Mouse (Mus musculus) cerebellum, adult 18-20 months (tissue): ENCODE measurements around the gene Zfp992.
"Not testable (repeated sequence)": the region's sequence is repeated elsewhere in the genome, so short reads cannot be mapped to it uniquely, and the experiment has no call there.

Source experiments
- DNase-seq, 2 experiments: peaks; one replicate each; pipeline ENCODE4 v3.0.0; 2021

Zfp992 gene

GRCm38 (mm10) chr4:146448950-146449349, at the start of gene Zfp992:
Zfp992 (plus strand) TSS chr4:146449023.
- DNase-seq: not testable (repeated sequence)

- not testable (repeated sequence) for DNase-seq
These were observed 19.4 kb upstream of the Zfp992 start for GRCm38 (mm10) chr4:146429467-146429866.

GRCm38 (mm10) chr4:146430876-146431275, 17.9 kb upstream of the Zfp992 start:
- not testable (repeated sequence) for DNase-seq

- not testable (repeated sequence) for DNase-seq
These were observed 13.3 kb upstream of the Zfp992 start for GRCm38 (mm10) chr4:146435539-146435938.

GRCm38 (mm10) chr4:146437256-146437655, 11.6 kb upstream of the Zfp992 start:
- not testable (repeated sequence) for DNase-seq

- not testable (repeated sequence) for DNase-seq
These were observed 4.5 kb upstream of the Zfp992 start for GRCm38 (mm10) chr4:146444345-146444744.

- not testable (repeated sequence) for DNase-seq
These were observed 3.7 kb upstream of the Zfp992 start for GRCm38 (mm10) chr4:146445121-146445520.

- DNase-seq: not testable (repeated sequence)
These were observed 2.7 kb upstream of the Zfp992 start for GRCm38 (mm10) chr4:146446135-146446534.

GRCm38 (mm10) chr4:146447016-146447415, 1.8 kb upstream of the Zfp992 start:
- DNase-seq: not testable (repeated sequence)

GRCm38 (mm10) chr4:146449711-146450110, 888 bp downstream of the Zfp992 start:
- not testable (repeated sequence) for DNase-seq

GRCm38 (mm10) chr4:146452576-146452975, 3.8 kb downstream of the Zfp992 start:
- not testable (repeated sequence) for DNase-seq

- DNase-seq: not testable (repeated sequence)
These were observed 5.3 kb downstream of the Zfp992 start for GRCm38 (mm10) chr4:146454170-146454569.

- DNase-seq: no peak
These were observed 6.1 kb downstream of the Zfp992 start for GRCm38 (mm10) chr4:146454896-146455295.

GRCm38 (mm10) chr4:146455321-146455721, 6.5 kb downstream of the Zfp992 start:
- no peak for DNase-seq

- DNase-seq: no peak
These were observed 7.4 kb downstream of the Zfp992 start for GRCm38 (mm10) chr4:146456061-146456726.

GRCm38 (mm10) chr4:146457126-146457525, 8.3 kb downstream of the Zfp992 start:
- DNase-seq: no peak

- DNase-seq: no peak
These were observed 8.9 kb downstream of the Zfp992 start for GRCm38 (mm10) chr4:146457720-146458119.

GRCm38 (mm10) chr4:146459822-146460221, 11.0 kb downstream of the Zfp992 start:
- DNase-seq: not testable (repeated sequence)

- DNase-seq: not testable (repeated sequence)
These were observed 11.9 kb downstream of the Zfp992 start for GRCm38 (mm10) chr4:146460685-146461084.

- not testable (repeated sequence) for DNase-seq
These were observed 15.0 kb downstream of the Zfp992 start for GRCm38 (mm10) chr4:146463649-146464351.

- DNase-seq: not testable (repeated sequence)
These were observed 21.2 kb downstream of the Zfp992 start for GRCm38 (mm10) chr4:146469984-146470383.

GRCm38 (mm10) chr4:146474181-146474580, 25.4 kb downstream of the Zfp992 start:
- DNase-seq: not testable (repeated sequence)

- not testable (repeated sequence) for DNase-seq
These were observed 26.2 kb downstream of the Zfp992 start for GRCm38 (mm10) chr4:146474716-146475676.
